Mouse (Mus musculus) mouse trophoblast stem cell (cell line): ENCODE measurements at regions not wholly inside any gene's neighbourhood (a gene's known extent, or its start where the extent isn't known, plus 50 kb on each side); places are given as distances from the start of the nearest gene placed in this dataset.

ENCODE experiments used
- in situ Hi-C, 2 experiments: fragments of 300-500 bp; cut with MseI, MboI; formaldehyde crosslinking; loops; 2 replicates in 1 of 2; 3 replicates in 1 of 2; pipeline ENCODE4 v1.15.1; 2025

DNA sequence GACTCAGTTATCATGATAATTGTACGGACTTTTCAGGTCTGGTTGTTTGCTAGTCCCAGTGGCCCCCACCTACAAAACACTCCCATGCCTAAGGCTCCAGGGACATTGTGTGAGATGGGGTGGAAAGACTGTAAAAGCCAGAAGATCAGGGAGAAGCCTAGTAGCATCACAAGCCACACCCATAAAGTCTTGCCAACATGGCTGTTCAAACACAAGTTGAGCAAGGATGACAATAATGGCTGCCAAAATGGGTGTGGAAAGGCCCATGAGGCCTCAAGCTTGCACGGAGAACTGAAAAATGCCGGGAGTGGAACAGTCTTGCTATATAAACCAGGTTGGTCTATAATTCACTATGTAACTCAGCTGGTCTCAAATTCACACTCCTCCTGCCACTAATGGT is 66.1 kb upstream of the Sash1 start:
- in situ Hi-C loops: no loop called here

DNA sequence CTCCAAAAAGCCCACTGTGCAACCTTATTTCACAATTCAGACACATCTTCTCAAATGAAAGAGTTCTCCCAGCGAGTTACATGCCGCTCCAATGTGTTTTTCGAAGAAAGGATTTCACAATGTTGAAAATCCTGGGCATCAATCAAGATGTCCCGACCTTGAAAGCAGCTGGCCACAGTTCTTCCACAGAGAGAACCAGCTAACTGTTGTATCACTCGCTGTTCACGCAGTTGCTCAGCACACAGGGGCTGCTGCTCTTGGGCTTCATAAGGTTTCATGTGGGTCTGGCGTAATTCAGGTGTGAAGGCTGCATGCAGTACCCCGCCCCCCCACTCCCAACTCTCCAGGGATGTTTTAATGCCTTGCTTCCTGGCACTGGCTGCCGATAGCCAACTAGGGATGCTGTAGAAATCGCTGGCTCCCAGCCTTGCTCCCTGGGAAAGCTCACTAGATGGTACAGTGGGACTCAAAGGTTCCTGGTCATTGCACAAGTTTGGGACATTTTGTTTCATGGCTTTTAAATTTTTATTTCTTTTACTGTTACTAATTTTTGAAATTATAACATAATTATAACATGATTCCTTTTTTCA is 65.5 kb upstream of the Sash1 start:
- in situ Hi-C loops: no loop called here

DNA sequence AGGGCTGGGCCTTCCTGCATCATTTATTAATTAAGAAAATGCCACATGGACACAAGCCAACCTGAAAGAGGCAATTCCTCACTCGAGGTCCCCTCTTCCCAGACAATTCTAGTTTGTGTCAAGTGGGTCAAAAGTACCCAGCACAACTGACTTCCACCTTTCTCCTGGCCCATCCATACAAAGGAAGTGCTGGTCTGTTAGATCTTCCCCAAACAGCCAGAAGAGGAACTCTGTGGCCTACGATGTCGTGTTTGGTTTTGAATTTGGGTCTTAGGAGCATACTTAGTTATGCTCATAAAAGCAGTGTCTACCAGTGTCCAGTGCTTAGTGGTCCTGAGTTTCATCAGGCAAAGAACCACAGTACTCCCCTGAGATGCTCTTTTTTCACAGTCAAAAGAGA is 62.4 kb upstream of the Sash1 start:
- in situ Hi-C loops: no loop called here

DNA sequence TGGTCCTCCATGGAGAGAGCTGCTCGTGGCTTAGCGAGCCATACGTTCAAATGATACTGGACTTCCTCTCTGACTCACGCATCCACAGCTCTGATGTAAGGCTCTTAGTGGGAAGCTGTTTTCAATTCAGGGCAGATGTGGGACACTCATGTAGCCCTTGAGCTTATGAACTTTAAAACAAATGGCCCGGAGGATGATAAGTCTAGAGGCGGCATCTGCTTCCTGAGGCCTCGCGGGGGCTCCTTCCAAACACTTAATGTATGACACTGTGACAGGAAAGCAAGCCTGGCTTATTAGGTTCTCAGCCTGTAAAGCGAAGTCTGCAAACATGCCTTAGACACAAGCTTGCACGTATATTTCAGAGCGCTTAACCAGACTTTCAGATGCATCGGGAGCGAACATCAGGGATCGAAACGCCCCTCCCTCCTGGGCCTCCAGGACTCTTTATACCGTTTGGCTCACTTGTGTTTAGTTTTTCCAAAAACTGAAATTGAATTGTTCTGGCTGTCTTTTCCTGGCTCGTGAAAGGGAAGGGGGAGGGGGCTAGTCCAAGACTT is 59.4 kb upstream of the Sash1 start:
- in situ Hi-C loops: no loop called here

DNA sequence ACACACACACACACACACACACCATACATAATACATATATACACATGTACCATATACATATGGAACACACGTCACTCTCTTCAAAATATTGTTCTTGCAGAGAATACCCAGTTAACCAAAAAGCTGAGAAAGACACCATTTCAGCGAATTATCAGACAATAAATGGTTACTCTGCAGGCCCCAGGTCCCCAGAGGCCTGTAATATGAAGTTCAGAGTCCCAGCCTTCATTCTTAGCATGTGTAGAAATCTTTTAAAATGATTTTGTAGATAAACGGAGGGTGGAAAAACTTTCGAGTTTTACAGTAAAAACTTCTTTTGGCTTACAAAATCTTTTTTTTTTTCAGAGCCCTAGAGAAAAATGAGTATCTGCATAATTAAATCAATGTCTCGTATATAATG is 58.7 kb upstream of the Sash1 start:
- in situ Hi-C loops: no loop called here

DNA sequence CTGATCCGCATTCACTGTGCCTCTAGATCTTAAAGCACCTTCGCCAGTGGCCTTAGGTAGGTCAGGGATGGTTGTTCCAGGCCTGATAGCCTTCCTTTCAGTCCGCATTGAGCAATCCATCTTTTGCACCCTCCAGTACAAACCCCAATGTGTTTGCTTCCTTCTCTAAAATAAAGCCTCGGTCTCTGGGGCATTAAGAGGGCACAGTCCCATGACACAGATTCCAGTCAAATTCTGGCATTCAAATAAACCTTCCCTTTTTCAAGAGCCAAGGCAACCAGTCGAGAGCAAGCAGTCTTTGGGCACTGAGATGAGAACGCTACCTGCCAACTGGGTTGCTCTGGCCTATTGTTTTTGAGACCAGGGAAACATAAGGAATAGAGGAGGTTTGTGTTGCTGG is 57.8 kb upstream of the Sash1 start:
- in situ Hi-C loops: no loop called here

DNA sequence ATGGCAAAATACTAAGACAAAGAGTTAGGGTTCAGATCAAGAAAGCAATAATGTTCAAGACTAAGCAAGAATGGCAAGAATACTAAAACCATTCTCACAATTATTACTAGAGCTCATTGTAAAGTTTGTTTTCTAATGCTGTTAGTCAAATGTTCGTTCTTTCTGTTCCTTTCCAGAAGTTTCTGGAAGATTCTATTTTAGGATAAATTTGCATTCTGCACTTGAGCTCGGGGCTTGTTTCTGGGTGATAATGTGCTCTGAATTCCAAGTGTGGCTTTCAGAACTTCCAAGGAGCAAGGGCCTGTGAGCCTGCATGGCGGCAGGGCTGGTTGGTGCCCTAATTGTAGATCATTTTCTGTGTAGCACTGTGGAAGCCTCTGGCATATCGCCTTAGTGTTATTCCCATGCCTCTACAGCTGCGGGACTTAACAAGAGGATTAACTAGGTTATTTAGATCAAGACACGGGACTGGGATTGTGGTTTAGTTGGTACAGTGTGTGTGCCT is 57.1 kb upstream of the Sash1 start:
- in situ Hi-C loops: no loop called here

DNA sequence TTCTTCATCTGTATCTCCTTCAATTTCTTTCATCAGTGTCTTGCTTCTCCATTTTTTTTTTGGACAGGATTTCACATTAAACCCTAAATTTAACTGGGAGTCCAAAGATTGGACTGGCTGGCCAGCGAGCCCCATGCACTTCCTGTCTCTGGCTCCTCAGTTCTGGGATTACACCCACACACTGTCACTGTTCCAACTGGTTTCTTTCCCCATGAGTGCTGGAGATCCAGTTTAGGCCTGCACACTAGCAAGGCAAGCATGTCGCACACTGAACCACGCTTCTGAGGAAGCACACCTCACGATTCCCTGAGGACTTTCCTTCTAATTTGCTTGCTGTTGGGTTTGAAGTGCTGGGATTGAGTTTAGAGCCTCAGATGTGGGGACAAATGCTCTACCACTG is 50.5 kb upstream of the Sash1 start:
- in situ Hi-C loops: no loop called here
